Mouse (Mus musculus) embryonic facial prominence, embryonic 15.5 days (tissue): ENCODE data around the gene Cyld. TPM values are rescaled to one million over a fixed set of nuclear protein-coding genes. Genes with fewer than 3 reads are reported as not detected.

Source experiments
- ATAC-seq: fragments of 200-750 bp; cut with Nextera tagmentation; 2 replicates; pipeline ENCODE4 v1.8.0; 2017; ENCODE audit warnings: low read depth, moderate TSS enrichment; ENCODE audit not compliant: insufficient number of reproducible peaks, low FRiP score, low TSS enrichment
- H3K27ac ChIP-seq: fragments of 300-500 bp; sonication (generic); replicated peaks from 2 replicates; pipeline ENCODE4 v1.5.1; 2015; ENCODE audit warnings: mild to moderate bottlenecking, inconsistent platforms
- H3K27me3 ChIP-seq: fragments of 300-500 bp; sonication (generic); 2 replicates; pipeline ENCODE4 v1.6.1; 2015; ENCODE audit warnings: inconsistent platforms
- H3K36me3 ChIP-seq: fragments of 300-500 bp; sonication (generic); 2 replicates; pipeline ENCODE4 v1.6.1; 2015; ENCODE audit warnings: mild to moderate bottlenecking, inconsistent platforms
- H3K4me1 ChIP-seq: fragments of 300-500 bp; sonication (generic); 2 replicates; pipeline ENCODE4 v1.6.1; 2015; ENCODE audit warnings: inconsistent platforms
- H3K4me2 ChIP-seq: fragments of 300-500 bp; sonication (generic); replicated peaks from 2 replicates; pipeline ENCODE4 v1.6.1; 2015; ENCODE audit warnings: mild to moderate bottlenecking, inconsistent platforms
- H3K4me3 ChIP-seq: fragments of 300-500 bp; sonication (generic); replicated peaks from 2 replicates; pipeline ENCODE4 v1.5.1; 2015; ENCODE audit warnings: mild to moderate bottlenecking, inconsistent platforms
- H3K9ac ChIP-seq: fragments of 300-500 bp; sonication (generic); 2 replicates; pipeline ENCODE4 v1.6.1; 2015; ENCODE audit warnings: inconsistent platforms
- H3K9me3 ChIP-seq: fragments of 300-500 bp; sonication (generic); replicated peaks from 2 replicates; pipeline ENCODE4 v1.6.1; 2016; ENCODE audit warnings: inconsistent platforms
- WGBS: fragments of 180-500 bp; shearing (Covaris S2); methylation state at CpG from one replicate; pipeline ENCODE4 v1.1.7; 2015; 5-methylcytosine and 5-hydroxymethylcytosine counted together
- polyA plus RNA-seq: library from polyadenylated mRNA; unstranded; fragments of >200 nt; fragmentation: Nextera tagmentation; extraction: Ambion mirVana; gene quantifications from 2 replicates; pipeline ENCODE4 v1.2.1, GENCODE M21; 2015

Cyld gene
- polyA plus RNA-seq, 1 experiment from 2014 or later: 13.0 TPM

- Histone ChIP-seq H3K9me3 (no peaks in the 10 kb centered on the region), H3K27me3 (no peaks in the 10 kb centered on the region), H3K27ac (no peak overlapping the region), H3K9ac (no peak overlapping the region), H3K4me1 (peaks cover 12% of the 10 kb centered on the region; the same call in 1 of the 2 replicates), H3K4me3 (no peak overlapping the region), H3K36me3 (no peaks in the 10 kb centered on the region), H3K4me2 (no peak overlapping the region)
- WGBS: 89% methylated on average over 6 of the region's 6 CpGs
- ATAC-seq: no peak
These were observed 6.9 kb upstream of the Cyld start for GRCm38 (mm10) chr8:88689891-88690290.

DNA sequence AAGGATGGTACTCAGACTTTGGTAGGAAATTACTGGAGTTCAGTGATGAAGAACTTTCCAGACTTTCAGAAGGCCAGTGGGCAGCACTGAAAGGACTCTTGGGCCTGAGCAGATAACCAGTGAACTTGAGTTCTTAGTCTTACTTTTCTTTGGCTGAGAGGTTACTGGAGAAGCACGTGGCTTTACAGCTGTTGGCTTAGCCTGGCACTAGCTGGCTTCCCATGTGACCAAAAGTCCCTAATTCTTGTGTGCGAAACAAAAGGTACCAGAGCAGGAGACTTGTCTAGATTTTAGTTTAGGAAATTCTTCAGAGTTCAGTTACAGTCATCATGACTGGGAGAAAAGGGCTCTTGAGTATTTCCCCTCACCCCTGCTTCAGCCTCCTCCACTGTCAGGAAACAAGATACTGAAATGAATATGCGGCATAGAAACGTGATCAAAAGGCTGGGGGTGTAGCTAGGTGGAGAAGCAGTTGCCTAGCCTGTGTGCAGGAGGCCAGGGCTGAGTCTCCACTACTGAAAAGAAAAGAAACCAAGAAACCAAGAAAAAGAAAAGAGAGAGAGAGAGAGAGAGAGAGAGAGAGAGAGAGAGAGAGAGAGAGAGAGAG, 5.4 kb upstream of the Cyld start:
- Histone ChIP-seq H3K9me3 (no peaks in the 10 kb centered on the region), H3K4me3 (no peak overlapping the region), H3K4me2 (no peak overlapping the region), H3K4me1 (peaks cover 11% of the 10 kb centered on the region; the same call in 1 of the 2 replicates), H3K27me3 (no peaks in the 10 kb centered on the region), H3K9ac (no peak overlapping the region), H3K36me3 (no peaks in the 10 kb centered on the region), H3K27ac (no peak overlapping the region)
- ATAC-seq: no peak
- WGBS: 26% methylated on average over 4 of the region's 4 CpGs

- 39% methylated on average over 7 of the region's 7 CpGs for WGBS
- H3K4me1 ChIP-seq: peaks cover 8% of the 10 kb centered on the region; the same call in 1 of the 2 replicates
- H3K9me3 ChIP-seq: no peaks in the 10 kb centered on the region
- H3K4me2 ChIP-seq: no peak overlapping the region
- ATAC-seq: no peak
- H3K36me3 ChIP-seq: no peaks in the 10 kb centered on the region
- no peak overlapping the region for H3K4me3 ChIP-seq
- H3K27ac ChIP-seq: no peak overlapping the region
- H3K27me3 ChIP-seq: no peaks in the 10 kb centered on the region
- no peak overlapping the region for H3K9ac ChIP-seq
These were observed 4.9 kb upstream of the Cyld start for GRCm38 (mm10) chr8:88691961-88692360.

DNA sequence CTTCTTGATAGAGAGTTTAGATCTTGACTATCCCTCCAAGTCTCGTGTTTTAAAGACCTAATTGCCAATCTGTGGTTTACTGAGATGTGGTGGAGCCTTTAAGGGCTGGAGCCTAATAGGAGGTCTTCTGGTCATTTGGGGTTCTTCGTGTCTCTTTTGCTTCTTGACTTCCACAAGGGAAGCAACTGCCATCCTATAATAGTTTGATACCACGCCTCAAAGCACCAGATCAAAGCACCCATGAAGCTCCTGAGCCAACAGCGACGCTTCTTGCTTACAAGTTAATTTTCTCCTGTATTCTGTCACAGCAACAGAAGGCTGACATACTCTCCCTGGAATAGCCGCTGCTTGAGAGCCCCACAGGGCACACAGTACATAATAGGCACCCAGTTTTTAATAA, 4.0 kb upstream of the Cyld start:
- no peak overlapping the region for H3K4me3 ChIP-seq
- 76% methylated on average over 6 of the region's 6 CpGs for WGBS
- H3K9me3 ChIP-seq: no peaks in the 10 kb centered on the region
- H3K4me1 ChIP-seq: peaks cover 13% of the 10 kb centered on the region
- H3K27me3 ChIP-seq: no peaks in the 10 kb centered on the region
- H3K4me2 ChIP-seq: no peak overlapping the region
- no peak for ATAC-seq
- H3K36me3 ChIP-seq: no peaks in the 10 kb centered on the region
- no peak overlapping the region for H3K27ac ChIP-seq
- H3K9ac ChIP-seq: no peak overlapping the region

- no peak for ATAC-seq
- no peak overlapping the region for H3K9ac ChIP-seq
- H3K9me3 ChIP-seq: no peaks in the 10 kb centered on the region
- H3K4me1 ChIP-seq: peaks cover 15% of the 10 kb centered on the region
- WGBS: 59% methylated on average over 4 of the region's 4 CpGs
- H3K27ac ChIP-seq: no peak overlapping the region
- no peaks in the 10 kb centered on the region for H3K27me3 ChIP-seq
- H3K4me2 ChIP-seq: no peak overlapping the region
- no peak overlapping the region for H3K4me3 ChIP-seq
- no peaks in the 10 kb centered on the region for H3K36me3 ChIP-seq
These were observed 3.5 kb upstream of the Cyld start for GRCm38 (mm10) chr8:88693376-88693775.

DNA sequence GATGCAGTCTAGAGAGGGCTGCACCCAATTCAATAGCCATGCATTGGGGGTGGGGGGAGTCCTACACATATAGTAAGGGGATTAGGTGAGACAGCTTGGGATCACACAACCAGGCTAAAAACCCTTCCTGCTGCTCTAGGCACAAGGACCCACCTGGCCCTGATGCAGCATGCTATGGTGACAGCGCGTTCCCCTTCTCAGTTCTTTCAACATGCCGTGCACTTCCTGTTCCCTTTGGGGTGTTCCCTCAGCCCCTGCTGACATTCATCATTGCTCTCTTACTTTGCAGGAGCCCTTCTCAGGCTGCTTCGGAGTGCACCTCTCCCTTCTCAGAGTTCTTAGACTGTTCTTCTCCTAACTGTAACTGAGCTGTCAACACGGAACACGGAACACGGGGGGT, 2.5 kb upstream of the Cyld start:
- 67% methylated on average over 7 of the region's 7 CpGs for WGBS
- Histone ChIP-seq H3K4me3 (no peak overlapping the region), H3K4me2 (no peak overlapping the region), H3K36me3 (no peaks in the 10 kb centered on the region), H3K4me1 (peaks cover 15% of the 10 kb centered on the region), H3K27me3 (no peaks in the 10 kb centered on the region), H3K9ac (no peak overlapping the region), H3K27ac (no peak overlapping the region), H3K9me3 (no peaks in the 10 kb centered on the region)
- no peak for ATAC-seq

- Histone ChIP-seq H3K27ac (peak overlapping the region; percentile 39; the same call in 1 of the 2 replicates), H3K9me3 (no peaks in the 10 kb centered on the region), H3K4me3 (peak overlapping the region; percentile 96), H3K4me1 (peaks cover 15% of the 10 kb centered on the region), H3K36me3 (no peaks in the 10 kb centered on the region), H3K27me3 (no peaks in the 10 kb centered on the region), H3K4me2 (peak overlapping the region; percentile 72), H3K9ac (no peak overlapping the region)
- 11% methylated on average over 7 of the region's 7 CpGs for WGBS
- no peak for ATAC-seq
These were observed 600 bp upstream of the Cyld start for GRCm38 (mm10) chr8:88696228-88696627.

DNA sequence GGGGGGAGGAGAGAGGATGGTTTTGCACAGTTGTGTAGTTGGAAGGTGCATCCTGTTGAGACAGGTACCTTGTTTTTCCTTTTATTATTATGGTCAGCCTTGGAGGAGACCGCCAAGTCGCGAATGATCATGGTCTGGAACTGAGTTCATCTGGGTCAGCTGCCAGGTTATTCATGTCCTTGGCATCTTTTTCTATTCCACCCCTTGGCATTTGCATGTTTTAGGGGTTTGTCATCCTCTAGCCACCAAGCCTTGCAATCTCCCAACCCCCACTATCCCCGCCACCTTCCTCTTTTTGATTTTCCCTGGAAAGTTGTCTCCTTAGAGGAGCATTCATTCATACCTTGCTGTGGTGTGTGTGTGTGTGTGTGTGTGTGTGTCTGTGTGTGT, 809 bp downstream of the Cyld start:
- WGBS: 18% methylated on average over 4 of the region's 4 CpGs

GRCm38 (mm10) chr8:88698048-88698447, 1.2 kb downstream of the Cyld start:
- H3K9ac ChIP-seq: peak overlapping the region; percentile 83; the same call in 1 of the 2 replicates
- peaks cover 15% of the 10 kb centered on the region for H3K4me1 ChIP-seq
- H3K36me3 ChIP-seq: no peaks in the 10 kb centered on the region
- peak overlapping the region; percentile 96 for H3K4me3 ChIP-seq
- H3K9me3 ChIP-seq: no peaks in the 10 kb centered on the region
- peak overlapping the region; percentile 72 for H3K4me2 ChIP-seq
- H3K27ac ChIP-seq: no peak overlapping the region
- ATAC-seq: no peak
- 21% methylated on average over 2 of the region's 2 CpGs for WGBS
- no peaks in the 10 kb centered on the region for H3K27me3 ChIP-seq

More for the DNA sequence above, 809 bp downstream of the Cyld start:
- H3K36me3 ChIP-seq: no peaks in the 10 kb centered on the region
- H3K9ac ChIP-seq: peak overlapping the region; percentile 83
- no peak for ATAC-seq
- H3K4me2 ChIP-seq: peak overlapping the region; percentile 72
- H3K27ac ChIP-seq: peak overlapping the region; percentile 80
- H3K4me1 ChIP-seq: peaks cover 15% of the 10 kb centered on the region
- no peaks in the 10 kb centered on the region for H3K27me3 ChIP-seq
- H3K9me3 ChIP-seq: no peaks in the 10 kb centered on the region
- H3K4me3 ChIP-seq: peak overlapping the region; percentile 96

DNA sequence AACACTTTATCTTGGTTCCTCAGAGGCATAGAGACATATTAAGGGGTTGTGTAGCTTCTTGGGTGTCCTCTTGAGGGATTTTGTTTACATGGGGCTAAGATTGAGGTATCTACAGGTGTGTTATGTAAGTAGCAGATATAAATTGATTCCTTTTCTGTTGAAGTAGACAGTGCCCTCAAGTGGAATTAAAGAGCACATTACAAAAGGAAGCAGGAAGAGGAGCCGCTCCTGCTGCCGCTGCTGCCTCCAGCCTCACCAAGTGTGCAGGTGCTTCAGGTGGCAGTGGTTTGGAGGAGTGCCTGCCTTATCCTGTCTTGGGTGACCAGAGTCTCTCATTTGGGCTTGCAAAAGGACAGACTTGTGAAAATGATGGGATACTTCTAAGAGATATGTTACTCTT, 4.8 kb downstream of the Cyld start:
- WGBS: 27% methylated on average over 2 of the region's 2 CpGs
- no peak overlapping the region for H3K4me3 ChIP-seq

GRCm38 (mm10) chr8:88702816-88703215, 6.0 kb downstream of the Cyld start:
- Histone ChIP-seq H3K9ac (no peak overlapping the region), H3K4me1 (peaks cover 3% of the 10 kb centered on the region), H3K9me3 (no peaks in the 10 kb centered on the region), H3K27me3 (no peaks in the 10 kb centered on the region), H3K4me2 (no peak overlapping the region), H3K27ac (no peak overlapping the region), H3K4me3 (no peak overlapping the region), H3K36me3 (no peaks in the 10 kb centered on the region)
- 78% methylated on average over 3 of the region's 3 CpGs for WGBS
- no peak for ATAC-seq

More for the DNA sequence above, 4.8 kb downstream of the Cyld start:
- Histone ChIP-seq H3K36me3 (no peaks in the 10 kb centered on the region), H3K4me1 (peaks cover 7% of the 10 kb centered on the region), H3K27ac (no peak overlapping the region), H3K4me2 (no peak overlapping the region), H3K27me3 (no peaks in the 10 kb centered on the region), H3K9me3 (no peaks in the 10 kb centered on the region), H3K9ac (no peak overlapping the region)
- ATAC-seq: no peak
